Mouse (Mus musculus) urinary bladder, adult 2 months (tissue): Measurements from ENCODE around the gene Pax5. TPM values are rescaled to one million over a fixed set of nuclear protein-coding genes. Genes with fewer than 3 reads are reported as not detected.

Source experiments
- DNase-seq: peaks from one replicate; pipeline ENCODE4 v3.0.0; 2022; ENCODE audit warnings: low spot score
- polyA plus RNA-seq: library from polyadenylated mRNA; depleted of rRNA; stranded (reverse); fragments of >200 nt; gene quantifications from 2 replicates; pipeline ENCODE4 v1.2.3, GENCODE M21; 2012

Gene Pax5
- polyA plus RNA-seq, 1 experiment: 0.01 TPM

DNA sequence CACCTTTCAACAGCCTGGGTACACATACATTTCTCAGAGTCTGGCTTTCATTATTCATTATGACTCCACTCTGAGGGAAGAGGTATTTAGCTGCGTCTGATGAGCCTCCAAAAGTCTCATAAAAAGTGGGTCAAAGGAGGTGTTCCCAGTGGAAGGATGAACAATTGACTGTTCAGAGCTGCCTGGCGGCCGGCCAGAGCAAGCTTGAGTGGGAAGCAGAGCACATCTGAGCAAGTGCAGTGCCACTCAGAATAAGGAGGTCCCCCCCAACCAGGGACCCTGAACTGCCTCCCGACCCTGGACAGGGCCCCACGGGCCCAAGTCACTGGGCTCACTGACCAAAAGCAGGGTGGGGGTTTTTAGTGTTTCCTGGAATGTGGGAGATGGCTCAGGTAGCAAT lies 109.4 kb downstream of the Pax5 start:
- no peak for DNase-seq

DNA sequence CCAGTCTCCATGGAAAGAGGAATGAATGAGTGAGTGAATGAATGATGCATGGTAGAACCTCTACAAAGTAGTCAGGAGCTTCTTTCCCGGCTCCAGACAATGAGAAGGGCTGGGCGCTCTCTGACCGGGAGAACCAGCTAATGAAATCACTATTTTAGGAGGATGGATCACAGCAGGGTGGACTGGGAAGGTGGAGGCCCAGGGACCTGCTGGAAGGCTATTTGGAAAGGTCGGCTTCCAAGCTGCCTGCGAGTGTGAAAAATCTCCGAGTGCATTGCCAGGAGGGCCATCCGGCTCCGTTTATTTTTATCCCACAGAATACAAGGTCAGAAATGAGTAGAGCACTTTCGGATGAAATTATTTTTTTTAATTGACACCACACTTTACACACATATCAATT lies 112.3 kb downstream of the Pax5 start:
- DNase-seq: no peak

DNA sequence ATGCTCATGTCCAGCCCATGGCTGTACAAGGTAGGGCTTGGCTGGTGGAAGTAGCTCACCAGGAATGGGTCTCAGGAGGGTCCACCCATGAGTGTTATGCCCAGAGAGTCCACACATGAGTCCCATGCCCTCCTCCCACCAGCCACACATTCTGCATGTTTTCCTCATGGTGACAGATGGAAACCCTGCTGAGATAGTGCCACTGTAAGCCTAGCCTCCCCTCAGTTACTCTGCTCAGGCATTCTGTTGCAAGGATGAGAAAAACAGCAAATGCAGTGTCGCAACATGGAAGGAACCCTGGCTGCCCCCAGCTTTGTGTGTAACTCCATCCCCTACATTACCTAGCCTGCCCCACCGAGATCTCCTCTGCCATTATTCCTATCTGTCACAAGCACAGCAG lies 117.2 kb downstream of the Pax5 start:
- no peak for DNase-seq

DNA sequence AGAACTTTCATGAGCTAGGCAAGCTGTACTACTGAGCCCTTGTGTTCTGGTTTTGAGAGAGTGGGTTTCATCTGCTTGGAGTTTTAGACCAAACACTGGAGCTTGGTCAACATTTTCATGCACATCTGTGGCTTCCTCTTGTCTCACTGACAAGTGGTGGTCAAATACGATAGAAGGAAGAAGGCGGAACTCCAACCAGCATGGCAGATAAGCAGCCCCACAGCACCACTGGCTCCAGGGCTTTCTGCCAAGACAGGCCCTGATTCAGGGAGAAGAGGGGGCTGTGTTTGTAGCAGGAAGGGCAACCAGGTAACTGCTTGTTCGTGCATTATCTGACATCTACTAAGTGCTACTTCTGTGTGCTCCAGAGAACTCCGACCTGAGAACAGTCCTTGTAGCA lies 127.6 kb downstream of the Pax5 start:
- DNase-seq: no peak

DNA sequence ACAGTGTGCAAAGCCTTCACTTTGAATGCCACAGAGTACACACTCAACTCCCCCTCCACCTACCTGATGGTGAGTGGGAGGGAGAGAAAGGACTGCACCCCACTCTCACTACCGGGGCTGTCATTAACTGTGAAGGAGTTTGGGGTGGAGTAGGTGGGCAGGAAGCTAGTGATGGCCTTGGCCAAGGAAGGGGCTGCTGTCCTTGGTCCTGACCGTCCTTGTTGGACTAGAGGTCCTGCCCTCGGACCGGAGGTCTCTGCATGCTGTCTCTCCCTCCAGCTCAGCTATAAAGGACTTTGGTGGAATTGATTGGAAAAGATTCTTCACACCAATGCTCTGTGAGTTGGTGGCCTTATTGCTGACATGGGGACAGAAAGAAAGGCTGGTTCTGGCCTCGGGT lies 131.7 kb downstream of the Pax5 start:
- DNase-seq: no peak

DNA sequence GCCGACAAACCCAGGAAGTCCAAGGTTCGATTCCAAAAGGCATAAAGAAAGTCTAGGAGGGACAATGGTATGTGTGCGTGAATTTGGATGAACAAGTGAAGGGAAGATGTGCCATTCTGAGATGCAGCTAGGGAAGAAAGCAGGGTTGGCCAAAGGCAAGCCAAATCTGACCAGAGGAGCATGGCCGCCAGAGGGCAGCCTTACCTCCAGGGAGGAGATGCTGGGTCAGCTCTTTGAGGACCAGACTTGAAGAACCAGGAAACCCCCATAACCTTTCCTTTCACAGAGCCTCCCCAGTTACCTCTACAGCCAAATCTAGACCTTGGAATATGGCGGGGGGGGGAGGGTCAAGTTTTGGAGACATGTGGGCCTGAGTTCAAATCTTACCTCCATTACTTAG lies 133.0 kb downstream of the Pax5 start:
- no peak for DNase-seq

DNA sequence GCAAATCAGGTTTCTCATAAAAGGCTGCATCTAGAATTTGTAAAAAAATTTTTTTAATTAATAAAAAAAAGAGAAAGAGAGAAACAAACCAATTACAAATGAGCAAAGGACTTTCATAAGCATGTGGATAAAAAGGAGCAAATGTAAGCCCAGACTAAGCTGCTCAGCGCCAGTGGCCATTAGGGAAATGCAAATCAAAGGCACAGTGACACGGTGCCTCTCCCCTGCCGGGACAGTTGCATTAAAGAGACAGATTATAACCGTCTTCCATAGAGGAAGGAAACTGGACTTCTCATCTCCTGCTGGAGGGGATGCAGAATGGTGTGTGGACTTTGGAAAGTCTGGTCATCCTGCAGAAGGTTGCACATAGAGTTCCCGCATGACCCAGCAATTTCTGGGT lies 133.5 kb downstream of the Pax5 start:
- no peak for DNase-seq

DNA sequence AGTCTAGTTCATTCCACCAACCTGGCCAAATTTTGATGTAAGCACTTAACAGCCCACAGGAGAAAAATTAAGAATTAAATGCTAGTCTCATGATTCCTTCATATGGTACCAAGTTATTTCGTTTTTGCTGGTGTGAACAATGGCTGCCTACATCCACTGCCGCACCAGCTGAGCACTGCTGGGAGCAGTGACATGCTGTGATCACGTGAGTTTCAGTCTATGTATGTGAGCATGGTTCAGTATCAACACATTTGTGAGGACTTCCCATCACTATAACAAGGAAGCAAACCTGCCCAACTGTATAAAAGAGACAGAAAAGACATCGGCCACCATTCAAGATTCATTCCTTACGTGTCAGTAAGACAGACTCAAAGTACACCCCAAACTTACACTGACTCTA lies 137.3 kb downstream of the Pax5 start:
- no peak for DNase-seq

DNA sequence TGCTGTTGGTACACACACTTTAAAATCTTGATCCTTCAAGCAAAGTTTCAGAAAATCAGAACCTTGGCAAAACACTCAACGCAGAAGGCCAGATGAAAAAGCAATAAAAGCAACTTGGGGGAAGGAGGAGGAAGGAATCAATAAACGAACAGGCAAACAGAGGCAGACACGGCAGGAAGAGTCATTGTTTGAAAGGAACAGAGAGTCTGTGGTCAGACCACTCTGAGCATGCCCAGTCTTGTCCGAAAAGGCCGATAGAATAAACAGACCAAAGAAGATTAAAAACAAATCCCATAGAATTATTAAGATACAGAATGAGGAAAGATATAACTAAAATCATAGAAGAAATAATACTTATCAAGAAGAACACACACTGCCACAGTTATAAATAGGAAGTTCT lies 137.9 kb downstream of the Pax5 start:
- DNase-seq: no peak

DNA sequence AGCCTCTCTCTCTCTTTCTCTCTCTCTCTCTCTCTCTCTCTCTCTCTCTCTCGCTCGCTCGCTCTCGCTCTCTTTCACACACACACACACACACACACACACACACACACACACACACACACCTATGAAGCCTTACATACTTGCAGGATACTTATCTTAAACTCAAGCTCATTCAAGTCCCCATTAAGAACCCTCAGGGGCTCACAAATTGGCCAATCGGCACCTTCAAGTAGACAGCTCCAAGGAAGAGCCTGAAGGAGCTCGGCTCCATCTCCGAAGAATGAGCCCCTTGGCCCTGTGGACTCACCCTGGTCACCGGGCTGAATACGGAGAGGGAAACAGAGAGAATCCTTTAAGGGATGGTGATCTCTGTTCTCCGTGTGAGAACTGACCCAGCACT lies 141.1 kb downstream of the Pax5 start:
- no peak for DNase-seq

DNA sequence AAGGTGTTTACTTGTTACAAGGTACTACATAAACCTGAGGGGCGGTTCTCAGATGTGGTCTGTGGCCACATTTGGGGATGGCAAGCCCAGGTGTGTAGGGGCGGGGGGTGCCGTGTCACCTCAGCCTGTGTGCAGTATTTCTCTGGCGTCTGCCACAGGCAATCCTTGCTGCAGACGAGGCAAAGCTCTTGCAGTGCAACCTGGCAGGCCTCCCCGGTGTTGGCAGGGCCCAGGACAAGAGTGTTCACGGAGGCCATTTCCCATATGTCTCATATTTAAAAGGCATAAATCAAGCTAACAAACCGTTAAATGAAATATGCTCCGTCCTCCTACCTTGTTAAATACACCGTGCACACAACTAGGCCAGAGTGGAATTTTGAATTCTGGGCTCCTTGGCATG lies 141.6 kb downstream of the Pax5 start:
- DNase-seq: no peak

DNA sequence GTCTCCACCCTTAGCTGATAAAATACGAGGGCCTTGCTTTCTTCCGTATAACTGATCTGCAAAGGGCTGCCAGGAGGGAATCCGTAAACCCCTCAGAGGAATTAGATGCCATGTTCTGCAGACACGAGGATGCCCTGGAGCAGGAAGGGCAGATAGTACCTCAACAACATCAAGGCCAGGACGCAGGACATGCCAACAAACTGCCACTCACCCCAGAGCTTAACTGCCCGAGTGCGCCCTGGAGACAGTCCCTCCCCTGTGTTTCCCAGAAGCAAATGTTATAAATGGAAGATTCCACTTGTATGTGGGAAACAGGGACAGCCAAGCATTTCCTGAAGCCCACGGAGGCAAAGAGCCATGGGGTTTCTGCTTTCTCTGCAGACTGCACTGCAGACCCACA lies 143.9 kb downstream of the Pax5 start:
- no peak for DNase-seq

DNA sequence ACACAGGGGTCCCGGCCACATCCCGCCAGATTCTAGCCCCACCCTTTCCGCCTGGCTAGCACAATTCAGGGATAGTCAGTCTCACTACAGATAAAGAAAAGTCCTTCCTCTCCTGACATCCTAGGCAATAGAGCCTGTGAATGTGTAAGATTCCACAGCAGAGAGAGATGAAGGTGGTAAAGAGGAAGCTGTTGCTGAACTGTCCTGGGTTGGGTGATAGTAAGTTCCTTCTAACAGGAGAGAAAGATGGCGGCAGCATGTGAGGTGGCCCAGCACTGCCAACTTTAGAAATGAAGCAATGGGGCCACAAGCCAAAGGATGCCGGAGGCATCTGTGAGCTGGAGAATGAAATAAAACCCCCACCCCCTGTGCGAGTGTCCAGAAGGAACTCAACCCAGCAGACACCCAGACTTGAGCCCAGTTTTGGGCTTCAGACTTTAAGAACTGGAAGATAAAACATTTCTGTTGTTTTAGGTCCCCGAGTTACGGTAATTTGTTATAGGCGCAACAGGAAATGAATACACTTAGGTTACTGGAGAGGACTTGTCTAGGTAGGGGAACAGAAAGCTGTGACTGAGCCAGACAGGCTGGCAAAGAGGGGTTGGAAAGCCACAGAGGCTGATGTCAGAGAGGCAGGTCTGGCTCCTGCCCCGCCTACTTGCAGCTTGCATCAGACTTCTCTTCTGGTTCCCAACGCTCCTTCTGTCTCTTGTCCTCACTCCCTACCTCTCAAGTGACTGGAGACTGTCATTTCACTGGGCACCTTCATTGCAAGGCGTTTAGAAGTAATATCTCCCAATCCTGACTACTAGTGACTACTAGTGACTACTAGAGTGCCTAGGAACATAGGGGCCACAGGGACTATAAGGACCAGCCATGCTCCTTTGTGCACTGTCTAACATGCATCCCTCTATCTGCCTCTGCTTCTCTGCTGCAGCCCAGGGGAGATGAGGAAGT lies 144.9 kb downstream of the Pax5 start:
- DNase-seq: no peak

DNA sequence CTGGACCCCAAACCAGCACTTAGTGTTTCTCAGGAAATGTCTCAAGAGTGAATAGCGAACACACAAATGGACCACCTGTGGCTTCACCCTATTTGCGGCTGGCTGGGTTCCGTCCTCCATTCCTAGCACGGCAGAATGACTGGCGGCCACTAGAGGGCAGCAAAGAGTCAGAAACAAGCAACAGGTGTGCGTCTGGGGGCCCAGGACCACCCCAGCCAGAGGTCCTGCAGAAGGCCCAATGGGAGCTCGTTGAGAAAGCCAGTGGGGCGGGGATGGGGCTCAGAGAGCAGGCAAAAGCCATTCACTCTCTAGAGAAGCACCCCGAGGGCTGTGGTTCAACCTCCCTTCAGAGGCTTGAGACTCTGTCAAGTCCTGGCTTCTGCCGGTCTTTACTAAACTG lies 145.7 kb downstream of the Pax5 start:
- peak; percentile 56 for DNase-seq

DNA sequence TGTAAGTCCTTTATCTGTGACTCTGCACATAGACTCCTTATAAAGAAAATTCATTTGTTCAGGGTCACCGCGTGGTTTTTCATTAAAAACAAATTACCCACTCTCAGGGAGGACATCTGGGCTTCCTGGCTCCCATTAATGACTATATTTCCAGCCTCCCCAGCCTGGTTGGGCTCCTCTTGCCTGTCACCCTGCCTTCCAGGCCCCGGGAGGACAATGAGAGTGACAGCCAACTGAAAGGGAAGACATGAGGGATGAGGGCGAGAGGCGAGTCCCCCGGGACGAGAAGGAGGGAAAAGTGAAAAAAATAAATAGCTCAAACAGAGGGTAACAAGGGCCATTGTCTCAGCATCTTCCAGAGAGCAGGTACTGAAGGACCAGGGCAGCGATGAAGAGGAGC lies 149.3 kb downstream of the Pax5 start:
- DNase-seq: no peak

DNA sequence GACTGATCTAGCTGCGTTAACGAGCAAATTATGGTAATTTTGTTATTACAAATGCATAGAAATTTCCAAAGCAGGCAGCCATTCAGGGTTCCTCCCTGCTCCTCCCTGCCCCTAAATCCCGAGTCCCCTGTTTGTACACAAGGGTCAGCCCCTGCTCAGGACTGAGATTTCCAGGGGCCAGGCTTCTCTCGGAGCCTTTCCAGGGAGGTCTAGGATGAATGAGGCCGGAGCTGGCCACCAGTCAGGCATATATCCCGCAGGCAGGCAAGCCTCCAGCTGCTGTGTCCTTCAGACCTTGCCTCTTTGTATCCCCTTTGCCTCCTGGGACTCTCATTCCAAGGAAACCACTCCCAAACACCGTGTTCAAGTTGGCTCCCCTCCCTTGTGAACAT lies 151.7 kb downstream of the Pax5 start:
- no peak for DNase-seq

DNA sequence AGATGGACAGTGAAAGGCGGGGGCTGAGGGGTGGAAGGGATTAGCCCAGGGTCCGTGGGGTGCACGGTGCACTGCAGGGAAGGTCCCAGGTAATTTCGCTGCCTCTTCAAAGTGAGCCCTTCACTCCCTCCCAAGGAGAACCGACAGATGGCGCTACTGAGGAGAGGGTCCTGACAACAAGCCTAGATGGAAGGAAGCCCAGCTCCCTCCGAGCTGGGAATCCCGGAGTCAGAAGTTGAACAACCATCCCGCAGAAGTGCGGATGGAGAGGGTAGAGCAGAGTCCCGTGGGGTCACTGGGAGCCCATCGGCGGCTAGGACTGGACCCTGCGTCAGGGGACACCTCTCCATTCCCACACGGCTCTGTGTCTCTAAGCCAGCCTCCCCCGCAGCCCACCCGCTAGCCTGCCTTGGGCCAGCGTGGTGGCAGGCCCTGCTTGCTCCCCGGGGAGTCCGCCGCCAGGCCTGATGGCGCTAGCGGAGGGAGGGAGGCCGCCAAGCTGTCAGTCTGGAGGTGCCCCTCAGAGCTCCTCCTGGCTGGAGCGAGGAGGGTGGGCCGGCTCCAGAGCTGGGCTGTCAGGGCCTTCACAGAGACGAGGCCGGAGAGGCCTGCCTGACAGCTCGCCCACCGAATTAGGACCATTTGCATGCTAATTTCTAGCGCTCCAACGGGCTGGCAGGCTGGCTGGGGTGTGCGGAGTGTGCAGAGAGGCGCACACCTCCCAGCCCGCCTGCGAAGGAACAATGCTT lies 152.3 kb downstream of the Pax5 start:
- DNase-seq: no peak

DNA sequence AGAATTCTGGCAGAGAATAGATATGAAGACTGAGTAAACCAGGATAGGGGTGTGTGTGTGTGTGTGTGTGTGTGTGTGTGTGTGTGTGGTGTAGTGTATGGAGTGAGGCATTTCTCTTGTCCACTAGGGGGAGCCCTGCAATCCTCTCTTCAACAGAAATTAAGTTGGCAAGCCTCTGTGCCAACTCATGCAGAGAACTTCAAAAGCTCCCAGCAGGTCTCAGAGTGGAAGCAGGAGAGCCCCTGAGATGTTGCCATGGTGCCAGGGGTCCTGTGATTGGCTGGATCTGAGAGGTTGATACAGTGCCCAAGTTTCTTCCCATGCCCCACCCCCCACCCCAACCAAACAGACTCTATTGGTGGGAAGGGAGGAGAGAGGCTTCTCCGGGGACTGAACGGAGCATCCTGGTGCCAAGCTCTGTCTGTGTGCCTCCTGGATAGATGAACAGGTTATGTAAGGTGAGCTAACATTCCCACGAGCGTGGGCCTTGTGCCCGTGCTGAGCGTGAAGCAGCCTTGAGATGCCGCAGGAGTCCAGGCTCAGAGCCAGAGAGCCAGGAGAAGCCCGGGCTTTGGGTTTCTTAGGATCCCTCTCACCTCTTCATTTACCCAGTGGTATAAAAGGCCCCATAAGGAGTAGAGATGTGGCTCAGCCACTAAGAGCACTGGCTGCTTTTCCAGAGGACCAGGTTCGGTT lies 153.6 kb downstream of the Pax5 start:
- DNase-seq: no peak

DNA sequence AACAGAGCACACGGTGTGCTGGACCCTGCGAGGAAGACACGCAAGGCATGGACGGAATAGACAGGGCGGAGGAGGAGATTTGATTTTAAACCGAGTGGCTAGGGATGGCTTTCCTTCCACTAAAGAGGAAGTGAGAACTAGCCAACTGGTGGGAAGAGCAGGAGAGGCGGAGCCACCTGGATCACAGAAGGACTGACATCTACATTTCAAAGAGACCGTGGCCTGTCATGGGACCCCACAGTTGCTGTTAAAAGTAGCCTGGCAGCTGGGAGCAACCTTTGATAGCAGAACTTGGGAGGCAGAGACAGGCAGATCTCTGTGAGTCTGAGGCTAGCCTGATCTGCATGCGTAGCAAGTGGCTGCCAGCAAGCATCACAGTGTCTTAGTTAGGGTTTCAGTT lies 154.7 kb downstream of the Pax5 start:
- no peak for DNase-seq

DNA sequence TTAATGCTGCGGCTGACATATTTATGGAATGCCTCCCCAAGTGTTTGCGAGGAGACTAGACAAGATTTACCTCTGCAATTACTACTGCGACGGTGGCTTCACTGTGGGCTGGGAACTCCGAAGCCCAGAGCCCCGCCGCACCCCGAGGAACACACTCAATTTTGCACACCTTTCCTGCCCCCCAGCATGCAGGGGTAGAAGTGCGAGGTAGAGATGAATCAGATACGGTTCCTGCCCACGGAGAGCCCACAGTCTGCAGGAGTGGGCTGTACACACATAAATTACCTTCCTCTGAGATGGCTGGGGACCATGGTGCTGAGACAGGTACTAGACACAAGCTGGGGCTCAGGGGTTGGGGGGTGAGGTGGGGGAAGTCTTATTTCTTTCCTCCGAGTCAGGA lies 158.8 kb downstream of the Pax5 start:
- DNase-seq: no peak

DNA sequence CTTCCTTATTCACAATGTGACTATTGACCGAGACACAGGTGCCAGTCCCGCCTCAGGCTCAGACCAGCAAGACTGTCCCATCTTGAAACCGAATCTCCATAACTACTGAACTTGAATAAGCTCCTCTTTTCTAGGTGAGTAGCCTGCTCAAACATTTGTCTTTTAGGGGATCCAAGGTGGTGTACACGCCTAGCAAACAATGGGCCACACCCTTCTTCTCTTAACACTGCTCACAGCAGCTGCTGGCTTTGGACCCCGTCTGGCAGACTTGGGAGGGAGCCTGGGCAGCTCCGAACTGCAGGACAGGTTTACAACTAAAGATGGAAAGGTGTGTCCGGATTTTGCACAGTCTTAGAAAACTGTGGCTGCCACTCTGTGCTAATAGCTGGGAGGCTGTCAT lies 161.3 kb downstream of the Pax5 start:
- DNase-seq: no peak

DNA sequence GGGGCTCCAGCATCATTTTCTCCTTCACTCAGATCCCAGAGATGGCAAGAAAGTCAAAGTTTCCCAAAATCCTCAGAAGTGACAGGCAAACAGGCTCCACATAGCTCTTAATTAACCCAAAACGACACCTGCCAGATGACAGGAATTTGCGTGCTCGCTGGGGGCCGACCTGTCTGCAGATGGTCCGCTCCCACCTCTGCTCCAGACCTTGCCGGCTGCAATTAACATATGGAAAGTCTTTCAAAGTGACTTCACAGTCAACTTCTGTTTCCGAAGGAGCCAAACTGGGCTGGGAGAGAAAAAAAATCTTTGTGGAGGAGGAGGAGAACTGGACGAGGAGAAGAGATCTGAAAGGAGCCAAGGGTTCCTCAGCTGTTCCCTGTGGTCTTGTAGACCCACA lies 164.6 kb downstream of the Pax5 start:
- no peak for DNase-seq

DNA sequence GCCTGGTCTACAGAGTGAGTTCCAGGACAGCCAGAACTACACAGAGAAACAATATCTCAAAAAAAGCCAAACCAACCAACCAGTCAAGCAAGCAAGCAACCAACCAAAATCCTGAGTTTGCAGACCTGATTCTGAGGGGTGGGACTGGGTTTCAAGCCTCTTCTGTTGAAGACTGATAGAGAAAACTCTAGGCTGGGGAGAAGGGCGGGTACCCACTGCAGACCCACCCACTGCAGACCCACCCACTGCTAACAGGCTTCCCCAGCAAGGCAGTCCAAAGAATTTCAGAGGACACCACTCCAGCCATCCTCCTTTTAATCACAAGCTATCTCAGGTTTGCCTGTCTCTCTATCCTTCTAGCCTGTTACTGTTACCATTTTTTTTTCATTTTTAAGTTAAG lies 165.8 kb downstream of the Pax5 start:
- no peak for DNase-seq
